Mouse (Mus musculus): ENCODE measurements around the gene Siglecg.

GRCm38 (mm10) chr7:43432891-43433290, 24.9 kb downstream of the Siglecg start:
- TF ChIP-seq GATA1 (IDR thresholded peaks at IDR 0.05; ENCODE audit: borderline replicate concordance, low read length), result no peak
- TF ChIP-seq FLI1 (IDR thresholded peaks at IDR 0.05; ENCODE audit: low read length), result no peak

Measured in megakaryocyte, embryonic 14.5 days (primary cell).